ENCODE assay signal across 8 mouse cellular contexts in genomic region chr17:88159851-88160676, GRCm38 (mm10).
DNase-seq lines count a peak whose midpoint lies in the region; ATAC-seq and TF ChIP-seq lines count a peak whose summit lies in the region.

No protein-coding gene starts in this region.

- H3K9me3 ChIP-seq in kidney, postnatal 0 days (replicated peaks; ENCODE audit: low read length) = no peaks in the 10 kb centered on the region
- H3K9me3 ChIP-seq in kidney, embryonic 14.5 days (ENCODE audit: control insufficient read depth, low read length) = no peaks in the 10 kb centered on the region
- H3K9me3 ChIP-seq in hindbrain, embryonic 14.5 days (ENCODE audit: control insufficient read depth, low read length) = no peaks in the 10 kb centered on the region

- no peak for TF ChIP-seq CTCF in kidney, postnatal 0 days (IDR thresholded peaks at IDR 0.05; ENCODE audit: low read depth)

- H3K4me3 ChIP-seq in kidney, postnatal 0 days (replicated peaks; ENCODE audit: low read depth, low read length) = no peak overlapping the region
- H3K4me3 ChIP-seq in kidney, embryonic 14.5 days (ENCODE audit: low read length) = no peak overlapping the region
- no peak overlapping the region for H3K4me3 ChIP-seq in hindbrain, embryonic 14.5 days (replicated peaks; ENCODE audit: low read length)

- DNase-seq in cerebellum, adult 9-10 months = peak; percentile 1
- no peak for DNase-seq in cerebellum, adult 11 months
- no peak for DNase-seq in kidney, postnatal 0 days (ENCODE audit: low spot score)
- DNase-seq in hindbrain, embryonic 14.5 days (ENCODE audit: low spot score) = no peak
- DNase-seq in retina, embryonic 14.5 days (ENCODE audit: low spot score) = peak; percentile 13
- no peak for DNase-seq in lung, adult 18-20 months
- no peak for DNase-seq in kidney, postnatal 10 days

- H3K4me2 ChIP-seq in kidney, postnatal 0 days (ENCODE audit: low read length) = peak overlapping the region; percentile 30
- no peak overlapping the region; the same call in 1 of the 2 replicates for H3K4me2 ChIP-seq in kidney, embryonic 14.5 days (replicated peaks; ENCODE audit: low read depth, low read length)
- H3K4me2 ChIP-seq in hindbrain, embryonic 14.5 days (replicated peaks) = peak overlapping the region; percentile 34

- 56% methylated on average over 19 of the region's 19 CpGs for WGBS in kidney, postnatal 0 days
- WGBS in kidney, embryonic 14.5 days = 50% methylated on average over 19 of the region's 19 CpGs
- WGBS in hindbrain, embryonic 14.5 days = 41% methylated on average over 19 of the region's 19 CpGs

- no peaks in the 10 kb centered on the region for H3K36me3 ChIP-seq in kidney, postnatal 0 days (ENCODE audit: insufficient read depth, low read length)
- no peaks in the 10 kb centered on the region for H3K36me3 ChIP-seq in kidney, embryonic 14.5 days (ENCODE audit: control insufficient read depth, insufficient read depth, low read length)
- H3K36me3 ChIP-seq in hindbrain, embryonic 14.5 days (replicated peaks; ENCODE audit: control insufficient read depth, insufficient read depth) = no peaks in the 10 kb centered on the region

- no peak overlapping the region for H3K27ac ChIP-seq in kidney, postnatal 0 days
- no peak overlapping the region for H3K27ac ChIP-seq in kidney, embryonic 14.5 days (ENCODE audit: low read depth, low read length)
- H3K27ac ChIP-seq in hindbrain, embryonic 14.5 days = no peak overlapping the region

- 0 out of 2 replicates have a peak, but pooled peaks cover 3% of the 10 kb centered on the region for H3K4me1 ChIP-seq in kidney, postnatal 0 days (replicated peaks; ENCODE audit: insufficient read depth, low read length)
- 0 out of 2 replicates have a peak, but pooled peaks cover 4% of the 10 kb centered on the region for H3K4me1 ChIP-seq in kidney, embryonic 14.5 days (ENCODE audit: control insufficient read depth, insufficient read depth, low read length)
- H3K4me1 ChIP-seq in hindbrain, embryonic 14.5 days (replicated peaks; ENCODE audit: control insufficient read depth, insufficient read depth, low read length) = 0 out of 2 replicates have a peak, but pooled peaks cover 9% of the 10 kb centered on the region

- ATAC-seq in kidney, postnatal 0 days (replicated peaks; ENCODE audit: low FRiP score, low read depth) = no peak
- ATAC-seq in kidney, embryonic 14.5 days (ENCODE audit: low FRiP score, low TSS enrichment) = no peak
- no peak for ATAC-seq in hindbrain, embryonic 14.5 days (ENCODE audit: low FRiP score)

- H3K9ac ChIP-seq in kidney, postnatal 0 days (ENCODE audit: low read depth, low read length) = no peak overlapping the region
- H3K9ac ChIP-seq in kidney, embryonic 14.5 days (ENCODE audit: low read depth, low read length) = no peak overlapping the region
- no peak overlapping the region for H3K9ac ChIP-seq in hindbrain, embryonic 14.5 days

- H3K27me3 ChIP-seq in kidney, postnatal 0 days (ENCODE audit: insufficient read depth, low read length) = no peaks in the 10 kb centered on the region
- no peaks in the 10 kb centered on the region for H3K27me3 ChIP-seq in kidney, embryonic 14.5 days (ENCODE audit: control insufficient read depth, insufficient read depth, low read length)
- no peaks in the 10 kb centered on the region for H3K27me3 ChIP-seq in hindbrain, embryonic 14.5 days (ENCODE audit: control insufficient read depth, insufficient read depth, low read length)

Comparison
In these comparisons a context has a peak if more than half of its experiments do, and no peak if none do; other contexts are left out.
1. DNase-seq: peak in cerebellum, adult 9-10 months (single experiment) and retina, embryonic 14.5 days (single experiment); none in cerebellum, adult 11 months (single experiment), kidney, postnatal 0 days (single experiment), hindbrain, embryonic 14.5 days (single experiment), lung, adult 18-20 months (0 of 2) and kidney, postnatal 10 days (single experiment).